Mouse (Mus musculus) urinary bladder, adult 2 months (tissue): ENCODE measurements around the gene Fndc7. TPM values are rescaled to one million over a fixed set of nuclear protein-coding genes. Genes with fewer than 3 reads are reported as not detected.

Source experiments
- DNase-seq: peaks from one replicate; pipeline ENCODE4 v3.0.0; 2022; ENCODE audit warnings: low spot score
- polyA plus RNA-seq: library from polyadenylated mRNA; depleted of rRNA; stranded (reverse); fragments of >200 nt; gene quantifications from 2 replicates; pipeline ENCODE4 v1.2.3, GENCODE M21; 2012; rRNA removed

Gene Fndc7
- polyA plus RNA-seq, result 0.24 and 0.29 TPM in 2 replicates

- DNase-seq, result no peak
Observed at GRCm38 (mm10) chr3:108889908-108890307, at the start of gene Fndc7. Gene Fndc7, minus strand, starts transcription at chr3:108890008.

- no peak for DNase-seq
Observed at GRCm38 (mm10) chr3:108939573-108939972, 49.8 kb upstream of the Fndc7 start, which contains the start of gene Henmt1. Gene Henmt1, plus strand, starts transcription at chr3:108939873.

DNA sequence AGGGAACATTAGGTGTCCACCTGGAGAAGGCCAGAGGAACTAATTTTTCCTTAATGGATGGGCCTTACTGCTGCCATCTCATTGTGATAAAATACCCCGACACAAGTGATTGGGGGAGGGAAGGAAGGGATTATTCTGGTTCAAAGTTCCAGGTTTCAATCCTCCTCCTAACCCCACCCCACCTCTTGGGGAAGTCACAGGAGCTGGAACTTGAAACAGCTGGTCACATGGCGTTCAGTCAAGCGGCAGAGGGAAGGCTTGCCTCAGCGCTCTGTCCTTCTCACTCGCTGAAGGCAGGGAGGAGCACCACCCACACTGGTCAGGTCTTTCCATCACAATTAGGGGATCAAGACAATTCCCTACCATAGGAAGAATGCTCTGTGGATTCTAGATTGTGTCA, 48.9 kb upstream of the Fndc7 start:
- DNase-seq, result no peak

- no peak for DNase-seq
Observed at GRCm38 (mm10) chr3:108933557-108933956, 43.7 kb upstream of the Fndc7 start.

DNA sequence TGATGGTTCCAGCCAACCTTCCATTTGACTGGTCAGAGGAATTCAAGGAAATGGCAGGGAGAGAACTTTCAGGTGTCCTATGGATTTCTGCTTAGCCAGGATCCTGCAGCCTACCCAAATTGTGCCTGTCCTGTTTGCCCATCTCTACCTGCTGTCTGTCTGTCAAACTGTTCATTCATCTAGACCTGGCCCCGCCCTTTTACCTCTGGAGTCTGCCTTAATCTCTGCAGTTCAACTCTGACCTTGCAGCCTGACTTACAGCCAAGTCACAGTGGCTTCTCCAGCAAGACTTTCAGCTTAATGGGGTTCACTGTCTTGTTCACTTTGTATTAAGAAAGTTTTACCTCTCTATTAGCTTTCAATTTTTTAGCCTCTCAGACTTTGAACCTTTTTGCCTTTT, 36.5 kb upstream of the Fndc7 start:
- DNase-seq, result no peak

- no peak for DNase-seq
Observed at GRCm38 (mm10) chr3:108925677-108926076, 35.9 kb upstream of the Fndc7 start.

GRCm38 (mm10) chr3:108921822-108922221, 32.0 kb upstream of the Fndc7 start:
- no peak for DNase-seq

GRCm38 (mm10) chr3:108920442-108921070, 30.7 kb upstream of the Fndc7 start:
- no peak for DNase-seq

DNA sequence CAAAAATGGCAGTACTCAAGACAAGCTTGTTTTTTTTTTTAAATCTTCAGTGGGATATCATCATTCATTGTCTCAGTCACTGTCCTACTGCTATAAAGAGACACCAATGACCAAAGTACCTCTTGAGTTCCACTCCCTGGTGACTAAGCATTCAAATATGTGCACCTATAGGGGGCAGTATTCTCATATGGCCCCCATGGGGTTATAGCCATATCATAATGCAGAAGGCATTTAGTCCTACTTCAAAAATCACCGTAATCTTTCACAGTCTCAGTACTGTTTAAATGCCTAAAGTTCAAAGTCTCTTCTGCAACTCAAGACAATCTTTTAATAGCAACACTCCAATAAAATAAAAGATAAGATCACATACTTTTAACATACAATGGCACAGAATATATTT, 29.0 kb upstream of the Fndc7 start:
- DNase-seq, result no peak

DNA sequence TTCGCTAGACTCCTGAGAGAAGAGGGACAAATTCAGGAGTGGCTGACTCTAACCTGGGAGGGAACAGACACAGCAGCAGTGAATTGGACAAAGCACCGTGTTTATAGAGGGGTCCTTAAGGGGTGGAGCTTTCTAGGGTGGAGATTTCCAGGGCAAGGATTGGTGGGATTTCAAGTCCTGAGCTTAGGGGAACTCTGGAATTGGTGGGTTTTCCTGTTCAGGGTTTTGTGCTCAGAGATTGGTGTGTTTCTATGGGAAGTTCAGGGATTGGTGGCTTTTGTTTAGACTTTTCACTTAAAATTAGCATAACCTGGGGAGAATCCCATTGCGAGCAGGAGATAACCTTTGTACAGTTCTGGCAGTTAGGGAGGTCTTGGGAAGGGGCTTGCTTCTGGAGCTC, 28.2 kb upstream of the Fndc7 start:
- DNase-seq, result no peak

DNA sequence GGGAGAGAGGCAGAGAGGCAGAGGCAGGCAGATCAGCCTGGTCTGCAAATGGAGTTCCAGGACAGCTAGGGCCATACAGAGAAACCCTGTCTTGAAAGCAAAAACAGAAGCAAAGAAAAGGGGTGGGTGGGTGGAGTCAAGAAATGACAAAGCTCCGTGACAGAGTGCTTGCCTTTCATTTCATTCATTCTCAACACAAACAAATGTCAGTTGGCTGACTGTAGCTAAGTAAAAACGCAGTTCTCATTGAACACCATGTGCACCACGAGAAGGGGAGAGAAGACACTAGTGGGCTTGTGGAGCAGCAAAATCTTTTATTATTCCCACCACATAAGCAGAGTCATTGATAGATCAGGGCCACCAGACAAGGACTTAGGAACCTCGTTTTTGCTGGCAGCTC, 27.0 kb upstream of the Fndc7 start:
- DNase-seq, result no peak

DNA sequence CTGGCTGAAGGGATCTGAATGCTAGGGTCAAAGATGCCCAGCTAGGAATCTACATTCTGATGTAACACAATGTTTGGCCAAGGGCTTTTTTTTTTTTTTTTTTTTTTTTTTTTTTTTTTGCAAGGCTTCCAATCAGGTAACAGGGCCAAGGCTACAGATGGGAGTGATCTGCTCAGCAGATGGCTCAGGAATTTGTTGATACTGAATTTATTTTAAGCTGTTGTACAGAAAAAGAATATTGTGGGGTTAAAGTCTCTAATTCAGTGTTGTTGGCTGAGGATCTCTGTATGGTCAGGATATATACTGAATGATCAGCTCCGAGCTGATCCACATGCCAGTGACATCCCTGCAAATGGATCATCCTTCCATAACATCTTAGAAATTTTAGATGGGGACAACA, 26.2 kb upstream of the Fndc7 start:
- no peak for DNase-seq

DNA sequence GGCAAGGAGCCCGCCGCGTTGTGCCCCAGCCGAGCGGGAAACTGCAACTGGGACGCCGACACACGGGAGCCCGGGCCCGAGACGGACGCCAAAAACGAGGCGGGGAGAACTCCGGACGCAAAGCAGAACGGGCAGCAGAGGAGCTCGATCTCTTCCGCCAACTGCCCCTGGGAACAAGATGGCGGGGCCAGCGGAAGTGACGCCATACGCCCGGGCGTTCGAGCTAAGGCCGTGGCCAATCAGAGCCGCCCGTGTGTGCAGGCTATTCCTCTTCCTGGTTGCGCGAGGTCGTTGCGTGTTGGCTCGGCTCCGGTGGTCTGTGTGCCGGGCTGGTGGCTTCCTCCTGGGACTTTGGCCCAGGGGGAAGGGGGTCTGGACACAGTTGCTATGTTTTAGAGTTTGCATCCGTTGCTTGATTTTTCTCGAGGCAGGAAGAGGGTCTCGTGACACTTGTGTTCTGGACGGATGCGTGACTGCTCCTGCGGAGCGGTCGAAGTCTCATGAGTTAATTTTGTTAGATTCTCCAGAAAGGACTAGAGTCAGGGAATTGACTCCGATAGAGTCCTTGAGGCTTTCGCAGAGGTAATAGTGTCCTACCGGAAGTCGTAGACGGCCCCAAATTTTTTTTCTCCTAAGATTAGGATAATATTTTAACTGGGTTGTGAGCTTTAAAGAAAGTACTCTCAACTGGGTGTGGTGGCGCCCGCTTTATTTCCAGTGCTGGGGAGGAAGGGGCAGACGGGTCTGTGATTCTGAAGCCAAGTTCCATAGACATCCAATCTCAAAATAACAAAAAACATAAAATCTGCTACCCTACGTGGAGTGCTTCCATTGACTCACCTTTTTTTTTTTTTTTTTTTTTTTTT, 22.0 kb upstream of the Fndc7 start, which contains the start of gene Prpf38b:
Prpf38b (minus strand) TSS at position 180 of the 866 bp plus-strand sequence.
- DNase-seq, result peak; percentile 90

GRCm38 (mm10) chr3:108911081-108911547, 21.3 kb upstream of the Fndc7 start:
- DNase-seq, result peak; percentile 49

- peak; percentile 25 for DNase-seq
Observed at GRCm38 (mm10) chr3:108910303-108911080, 20.7 kb upstream of the Fndc7 start.

DNA sequence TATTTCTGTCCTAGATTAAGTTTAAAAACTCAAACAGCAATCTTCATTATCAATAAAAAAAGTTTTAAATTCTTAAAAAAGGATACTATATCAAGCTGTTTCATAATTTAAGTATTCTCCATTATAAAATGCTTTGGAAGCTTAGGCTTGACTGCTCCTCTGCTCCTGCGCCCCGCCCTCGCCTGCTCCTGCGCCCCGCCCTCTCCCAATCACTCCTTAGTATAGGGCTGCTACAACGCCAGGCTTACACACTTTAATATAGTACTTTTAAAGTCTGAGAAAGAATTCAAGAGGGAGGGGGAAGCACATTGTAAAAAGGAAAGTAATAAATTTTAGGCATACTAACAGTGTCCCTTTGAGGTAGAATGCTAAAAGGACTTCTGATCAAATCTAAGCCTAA, 13.1 kb upstream of the Fndc7 start:
- no peak for DNase-seq

DNA sequence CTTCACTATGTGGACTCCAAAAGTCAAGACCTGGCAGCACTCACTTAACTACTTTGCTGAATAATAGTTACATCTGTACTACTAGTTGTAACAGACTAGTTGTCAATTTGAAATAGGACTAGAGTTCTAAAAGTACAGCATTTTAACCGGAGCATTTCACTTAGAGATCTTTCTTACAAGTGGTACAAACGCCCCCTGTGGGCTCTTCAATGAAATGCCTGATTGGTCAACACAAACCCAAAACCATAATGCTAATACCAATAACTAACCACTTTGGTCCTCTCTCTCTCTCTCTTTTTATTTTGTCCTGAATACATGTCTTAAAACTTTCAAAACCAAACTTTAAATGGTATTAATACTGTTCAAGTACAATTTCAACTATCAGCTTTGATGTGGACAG, 12.2 kb upstream of the Fndc7 start:
- DNase-seq, result no peak

DNA sequence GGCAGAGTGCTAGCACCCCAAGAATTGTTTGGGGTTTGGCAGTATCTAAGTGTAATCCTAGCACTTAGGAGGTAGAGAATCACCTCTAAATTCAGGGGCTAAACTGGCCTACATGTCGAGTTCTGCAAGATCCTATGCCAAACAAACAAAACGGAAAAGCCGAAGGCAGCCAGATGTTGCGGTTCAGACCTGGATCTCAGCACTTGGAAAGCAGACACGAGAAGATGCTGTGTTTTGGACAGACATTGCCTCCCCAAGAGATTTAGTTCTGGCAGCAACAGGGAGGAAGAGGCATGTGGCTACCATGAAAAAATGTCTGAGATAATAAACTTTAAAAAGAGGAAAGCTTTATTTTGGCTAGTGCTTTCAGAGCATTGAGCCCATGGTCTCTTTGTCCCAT, 10.9 kb upstream of the Fndc7 start:
- no peak for DNase-seq

GRCm38 (mm10) chr3:108900147-108900546, 10.3 kb upstream of the Fndc7 start:
- no peak for DNase-seq

DNA sequence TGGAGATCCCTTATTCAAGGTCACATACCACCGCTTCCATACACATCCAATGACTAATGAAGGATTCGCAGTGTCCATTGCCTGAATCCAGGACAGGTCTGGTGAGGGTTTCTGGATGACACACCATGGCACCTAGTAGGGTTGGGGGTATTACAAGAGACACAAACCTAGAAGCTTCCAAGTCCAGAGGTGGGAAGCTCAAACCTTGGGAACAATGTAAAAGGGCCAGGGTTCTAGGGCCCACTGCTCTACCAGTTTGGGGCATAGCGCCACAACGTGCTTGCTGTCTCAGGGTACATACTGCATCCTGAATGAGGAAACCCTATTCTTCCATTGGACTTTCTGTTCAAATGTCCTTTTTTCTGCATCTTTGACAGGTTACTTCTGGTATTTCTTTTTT, 8.8 kb upstream of the Fndc7 start:
- DNase-seq, result no peak

- DNase-seq, result no peak
Observed at GRCm38 (mm10) chr3:108892914-108893313, 3.1 kb upstream of the Fndc7 start.

DNA sequence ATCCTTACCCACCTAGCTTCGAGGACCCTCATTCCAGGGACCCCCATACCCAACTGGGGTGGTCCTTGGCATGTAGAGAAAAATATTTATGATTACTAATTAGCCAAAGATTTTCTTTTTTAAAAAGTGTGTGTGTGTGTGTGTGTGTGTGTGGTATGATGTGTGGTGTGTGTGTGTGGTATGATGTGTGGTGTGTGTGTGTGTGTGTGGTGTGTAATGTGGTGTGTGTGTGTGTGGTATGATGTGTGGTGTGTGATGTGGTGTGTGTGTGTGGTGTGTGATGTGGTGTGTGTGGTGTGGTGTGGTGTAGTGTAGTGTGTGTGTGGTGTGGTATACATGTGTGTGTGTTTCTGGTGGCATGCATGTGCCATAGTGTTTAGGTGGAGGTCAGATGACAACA, 2.3 kb upstream of the Fndc7 start:
- DNase-seq, result no peak
